Mouse (Mus musculus): Measurements from ENCODE around the gene Nav2.

Gene Nav2

DNA sequence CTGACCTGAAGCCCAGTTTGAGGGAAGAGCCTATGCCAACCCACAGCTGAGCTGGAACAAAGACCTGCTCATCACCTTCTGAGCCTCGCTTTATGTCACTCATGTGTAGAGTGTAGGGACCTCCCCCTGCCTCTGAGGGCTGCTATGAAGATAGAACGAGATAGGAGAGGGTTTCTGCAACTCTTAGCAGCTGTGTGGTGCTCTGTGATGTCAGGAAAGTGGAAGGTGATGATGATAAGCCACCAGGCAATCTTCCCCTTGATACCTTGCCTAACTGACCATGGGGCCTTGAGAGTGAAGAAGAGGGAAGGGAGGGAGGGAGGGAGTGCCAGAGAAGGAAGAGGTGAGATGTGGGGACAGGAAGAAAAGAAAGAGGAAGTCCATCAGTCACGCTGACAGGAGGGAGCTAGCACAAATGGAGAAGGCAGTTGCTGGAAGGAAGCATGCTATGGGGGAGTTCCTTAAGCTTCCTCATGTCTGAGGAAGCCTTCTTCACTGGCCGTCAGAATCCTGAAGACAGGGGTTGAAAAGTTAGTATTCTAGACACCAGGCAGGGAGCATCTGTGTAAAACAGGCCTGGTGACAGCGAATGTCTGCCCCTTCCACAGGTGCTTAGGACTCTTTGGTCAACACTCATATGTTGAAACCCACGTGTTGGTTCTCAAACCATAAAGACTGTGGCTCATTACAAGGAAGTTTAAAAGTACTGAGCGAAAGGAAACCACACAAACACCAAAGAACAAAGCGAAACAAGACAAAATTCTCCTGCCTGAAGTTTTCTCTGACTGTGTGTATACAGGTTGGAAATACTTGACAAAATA is at the start of gene Nav2:
Gene Nav2, plus strand, starts transcription at position 196 of the 821 bp plus-strand sequence.
- in situ Hi-C loops (cut with MboI; ENCODE audit: low pct_unique_long_range_greater_than_20kb in 1 of 2, low sequenced_read_pairs in 2 of 2, unreplicated experiment in 1 of 2), result no loop called here

DNA sequence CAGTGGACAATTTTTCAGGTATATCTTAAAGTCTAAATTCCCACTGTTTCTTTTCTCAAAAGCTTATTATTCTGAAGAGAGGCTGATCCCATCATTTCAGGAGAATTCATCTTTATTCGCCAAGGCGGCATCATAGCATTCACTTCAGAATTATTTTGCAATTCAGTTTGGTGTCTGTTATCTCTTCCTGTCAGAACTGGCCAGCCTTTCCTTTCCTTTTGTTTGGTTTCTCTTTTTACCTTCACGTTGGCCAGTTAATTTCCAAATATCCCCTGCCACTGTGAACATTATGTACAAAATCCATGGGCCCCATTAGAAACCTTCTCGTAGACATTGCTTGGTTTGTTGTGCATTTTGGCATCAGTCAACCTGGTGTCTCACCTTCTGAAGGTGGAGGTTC is 49.2 kb upstream of the Nav2 start:
- in situ Hi-C loops (cut with MboI; ENCODE audit: low pct_unique_long_range_greater_than_20kb in 1 of 2, low sequenced_read_pairs in 2 of 2, unreplicated experiment in 1 of 2), result no loop called here

DNA sequence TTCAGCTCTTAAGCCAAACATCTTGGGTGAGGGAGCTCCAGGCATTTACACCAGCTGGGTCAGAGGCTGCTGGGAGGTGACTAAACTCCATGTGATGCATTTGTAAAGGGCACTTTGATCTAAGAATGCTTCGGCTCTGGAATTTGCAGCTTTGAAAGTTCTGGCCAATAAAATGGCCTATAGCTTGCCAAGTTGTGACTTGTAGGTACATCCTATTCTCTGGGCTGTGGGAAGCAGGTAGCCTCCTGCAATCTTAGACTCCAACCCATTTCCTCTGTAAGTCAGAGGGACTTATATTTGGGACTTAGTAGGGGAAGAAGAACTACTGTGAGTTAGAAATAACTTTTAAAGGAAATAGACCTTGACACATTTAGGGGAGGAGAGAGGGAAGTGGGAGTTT is 47.6 kb upstream of the Nav2 start:
- in situ Hi-C loops (cut with MboI; ENCODE audit: low pct_unique_long_range_greater_than_20kb in 1 of 2, low sequenced_read_pairs in 2 of 2, unreplicated experiment in 1 of 2), result no loop called here

GRCm38 (mm10) chr7:48861796-48862195 is 46.7 kb upstream of the Nav2 start:
- in situ Hi-C loops (cut with MboI; ENCODE audit: low pct_unique_long_range_greater_than_20kb in 1 of 2, low sequenced_read_pairs in 2 of 2, unreplicated experiment in 1 of 2), result no loop called here

DNA sequence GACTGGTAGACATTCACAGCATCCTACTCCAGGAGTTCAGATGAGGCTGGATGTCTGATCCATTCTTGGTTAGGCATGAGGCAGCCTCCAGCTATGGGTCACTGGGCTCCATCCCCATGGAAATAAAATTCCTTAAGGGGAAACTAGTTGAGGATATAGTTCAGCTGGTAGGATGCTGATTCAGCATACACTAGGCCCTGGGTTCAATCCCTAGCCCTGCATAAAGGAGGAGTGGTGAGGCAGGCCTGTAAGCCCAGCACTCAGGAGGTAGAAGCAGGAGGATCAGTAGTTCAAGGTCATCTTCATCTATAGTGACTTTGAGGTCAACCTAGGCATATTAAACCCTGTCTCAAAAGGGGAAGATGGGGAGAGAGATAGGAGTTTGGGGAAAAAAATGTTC is 44.3 kb upstream of the Nav2 start:
- in situ Hi-C loops (cut with MboI; ENCODE audit: low pct_unique_long_range_greater_than_20kb in 1 of 2, low sequenced_read_pairs in 2 of 2, unreplicated experiment in 1 of 2), result no loop called here

DNA sequence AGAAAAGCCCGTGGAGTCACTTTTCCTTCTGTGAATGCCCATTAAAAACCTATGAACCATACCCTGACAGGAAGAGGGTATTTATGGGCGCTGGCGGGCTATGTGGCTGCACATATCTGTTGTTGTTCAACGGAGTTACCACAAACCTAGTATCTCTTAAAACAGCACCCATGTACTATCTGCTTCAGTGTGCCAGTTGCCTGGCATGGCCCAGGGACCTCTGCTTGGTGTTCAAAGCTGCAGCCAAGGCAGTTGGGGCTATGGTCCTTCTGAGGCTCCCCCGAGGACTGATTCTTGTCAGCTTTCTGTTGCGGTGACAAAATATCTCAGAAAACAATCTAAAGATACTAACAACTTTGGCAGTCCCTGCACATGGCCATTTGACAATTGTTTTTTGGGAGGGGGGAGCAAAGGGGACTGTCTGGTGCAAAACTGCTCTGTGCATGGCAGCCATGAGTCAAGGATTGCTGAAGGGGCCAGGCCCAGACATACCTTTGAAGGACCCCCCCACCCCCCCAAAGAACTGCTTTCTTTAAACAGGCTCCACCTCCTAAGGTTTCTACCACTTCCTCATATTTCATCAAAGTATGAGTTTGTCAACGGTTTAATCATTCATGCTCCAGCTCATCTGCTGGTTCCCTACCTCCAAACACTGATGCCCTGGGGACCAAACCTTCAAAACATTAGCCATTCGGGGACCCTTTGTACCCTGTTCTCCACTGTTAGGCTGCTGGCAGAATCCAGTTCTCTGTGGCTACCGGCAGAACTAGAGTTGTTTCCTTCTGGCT is 43.7 kb upstream of the Nav2 start:
- in situ Hi-C loops (cut with MboI; ENCODE audit: low pct_unique_long_range_greater_than_20kb in 1 of 2, low sequenced_read_pairs in 2 of 2, unreplicated experiment in 1 of 2), result no loop called here

DNA sequence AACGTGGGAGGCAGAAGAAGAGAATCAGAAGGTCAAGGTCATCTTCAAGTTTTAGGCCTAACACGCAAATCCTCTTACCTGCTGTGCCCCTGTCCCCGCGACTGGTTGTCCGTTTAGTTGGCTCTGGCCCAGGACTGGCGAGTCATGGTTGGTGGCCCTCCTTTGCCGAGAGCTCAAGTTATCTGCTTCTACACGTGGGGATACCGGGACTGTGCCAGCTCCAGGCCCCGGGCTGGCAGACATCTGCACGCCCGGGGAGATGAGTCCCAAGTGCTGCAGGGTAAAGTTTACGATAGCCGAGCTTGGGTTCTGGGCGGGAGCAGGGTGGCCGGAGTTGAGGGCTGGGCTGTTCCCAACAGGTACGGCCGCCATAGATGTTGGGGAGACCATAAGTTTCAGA is 40.9 kb upstream of the Nav2 start:
- in situ Hi-C loops (cut with MboI; ENCODE audit: low pct_unique_long_range_greater_than_20kb in 1 of 2, low sequenced_read_pairs in 2 of 2, unreplicated experiment in 1 of 2), result no loop called here

GRCm38 (mm10) chr7:48870144-48870543 is 38.4 kb upstream of the Nav2 start:
- in situ Hi-C loops (cut with MboI; ENCODE audit: low pct_unique_long_range_greater_than_20kb in 1 of 2, low sequenced_read_pairs in 2 of 2, unreplicated experiment in 1 of 2), result loop anchor here in 1 of 2 experiments (10.0 kb wide), 1 partner anchor 75 kb away; no protein-coding TSS in a partner anchor

DNA sequence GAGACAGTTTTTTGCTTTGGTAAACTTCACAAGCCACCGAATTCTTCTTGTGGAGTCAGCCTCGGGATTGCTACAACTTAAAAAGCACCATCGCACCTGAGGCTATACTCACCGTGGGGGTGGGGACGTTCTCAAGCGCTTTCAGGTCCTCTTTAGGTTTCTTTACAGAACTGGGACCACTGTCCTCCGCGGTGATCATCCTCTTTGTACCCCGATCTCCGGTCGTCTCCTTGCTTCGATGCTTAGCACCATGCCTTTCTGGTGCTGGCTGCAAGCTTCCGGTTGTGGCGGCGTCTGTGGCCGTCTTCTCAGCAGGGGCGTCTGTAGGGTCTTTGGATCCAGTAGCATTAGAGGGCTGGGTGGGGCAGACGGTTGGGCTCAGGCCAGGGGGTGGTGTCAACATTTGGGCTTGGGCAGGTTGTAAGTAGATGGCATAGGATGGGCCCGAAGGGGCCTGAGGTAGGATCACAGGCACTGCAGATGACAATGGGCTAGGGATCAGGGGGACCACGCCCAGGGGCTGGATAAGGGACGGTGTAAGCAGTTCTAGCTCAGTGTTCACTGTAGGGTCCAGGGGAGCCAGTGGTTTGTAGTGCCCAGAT is 37.8 kb upstream of the Nav2 start:
- in situ Hi-C loops (cut with MboI; ENCODE audit: low pct_unique_long_range_greater_than_20kb in 1 of 2, low sequenced_read_pairs in 2 of 2, unreplicated experiment in 1 of 2), result loop anchor here in 1 of 2 experiments (10.0 kb wide), 1 partner anchor 76 kb away; no protein-coding TSS in a partner anchor

- in situ Hi-C loops (cut with MboI; ENCODE audit: low pct_unique_long_range_greater_than_20kb in 1 of 2, low sequenced_read_pairs in 2 of 2, unreplicated experiment in 1 of 2), result loop anchor here in 1 of 2 experiments (10.0 kb wide), 1 partner anchor 76 kb away; no protein-coding TSS in a partner anchor
Measured at GRCm38 (mm10) chr7:48871292-48871691, 37.2 kb upstream of the Nav2 start.

DNA sequence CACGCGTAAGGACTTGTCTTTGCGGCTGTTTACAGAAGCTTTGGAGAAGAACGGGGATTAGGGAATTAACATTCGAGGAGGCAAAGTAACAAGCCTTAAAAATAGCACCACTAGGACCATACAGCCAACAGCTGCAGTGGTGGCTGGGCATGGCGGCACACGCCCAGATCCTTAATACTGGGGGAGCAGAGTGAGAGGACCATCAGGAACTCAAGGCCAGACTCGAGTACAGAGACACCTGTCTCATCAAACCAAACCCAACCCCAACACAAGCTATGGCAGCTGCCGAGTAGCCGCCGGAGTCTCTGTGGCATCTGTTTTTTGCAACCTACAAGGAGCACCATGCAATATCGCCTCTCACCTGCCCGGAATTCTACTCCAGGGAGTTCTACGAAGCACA is 33.4 kb upstream of the Nav2 start:
- in situ Hi-C loops (cut with MboI; ENCODE audit: low pct_unique_long_range_greater_than_20kb in 1 of 2, low sequenced_read_pairs in 2 of 2, unreplicated experiment in 1 of 2), result loop anchor here in 1 of 2 experiments (5.0 to 10.0 kb wide), 2 partner anchors 80 to 123 kb away; no protein-coding TSS in a partner anchor

DNA sequence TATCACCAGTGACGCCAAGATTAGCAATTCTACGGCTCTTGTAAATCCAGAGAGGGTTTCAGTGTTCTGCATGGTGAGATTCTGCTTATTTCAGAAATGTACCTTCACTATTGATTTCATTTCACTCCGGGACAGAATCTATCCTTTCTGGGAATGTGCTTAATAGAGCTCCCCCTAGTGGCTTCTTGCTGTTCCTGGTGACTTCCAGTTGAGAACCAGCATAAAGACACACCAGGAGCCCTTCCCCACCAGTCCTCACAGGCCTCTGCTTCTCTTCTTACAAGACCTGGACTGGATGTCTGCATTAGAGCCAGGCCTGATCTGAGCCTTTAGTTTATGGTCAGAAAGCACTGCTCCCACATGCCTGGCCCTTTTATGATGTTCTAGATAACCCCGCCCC is 32.0 kb upstream of the Nav2 start:
- in situ Hi-C loops (cut with MboI; ENCODE audit: low pct_unique_long_range_greater_than_20kb in 1 of 2, low sequenced_read_pairs in 2 of 2, unreplicated experiment in 1 of 2), result loop anchor here in 1 of 2 experiments (5.0 to 10.0 kb wide), 2 partner anchors 82 to 124 kb away; no protein-coding TSS in a partner anchor

DNA sequence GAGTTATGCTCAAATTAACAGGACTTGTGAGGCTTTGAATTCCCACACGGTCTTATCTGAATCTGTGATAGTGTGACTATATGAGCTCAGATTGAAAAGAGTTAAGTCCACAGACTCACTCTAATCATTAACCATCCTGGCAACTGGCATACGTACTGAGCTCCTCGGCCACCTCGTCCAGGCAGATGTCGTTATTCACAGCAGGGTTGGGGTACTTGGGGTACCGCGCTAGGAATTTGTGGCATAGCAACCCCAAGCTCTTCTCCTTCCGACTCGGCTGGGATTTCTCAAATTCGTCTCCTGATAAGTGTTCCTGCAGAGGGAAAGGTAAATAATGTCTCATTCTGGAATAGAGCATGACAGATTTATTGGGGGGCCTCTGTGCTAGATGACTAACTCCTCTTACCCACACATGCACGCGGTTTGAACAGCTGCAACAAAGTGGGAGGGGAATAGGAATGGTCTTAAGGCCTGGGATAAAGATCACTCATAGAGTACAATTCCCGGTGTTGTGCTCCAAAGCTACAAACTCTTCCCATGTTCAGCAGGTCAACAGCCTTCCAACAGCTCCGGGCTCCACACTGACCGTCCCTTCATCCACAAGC is 30.6 kb upstream of the Nav2 start:
- in situ Hi-C loops (cut with MboI; ENCODE audit: low pct_unique_long_range_greater_than_20kb in 1 of 2, low sequenced_read_pairs in 2 of 2, unreplicated experiment in 1 of 2), result loop anchor here in 1 of 2 experiments (5.0 to 10.0 kb wide), 2 partner anchors 83 to 126 kb away; no protein-coding TSS in a partner anchor

DNA sequence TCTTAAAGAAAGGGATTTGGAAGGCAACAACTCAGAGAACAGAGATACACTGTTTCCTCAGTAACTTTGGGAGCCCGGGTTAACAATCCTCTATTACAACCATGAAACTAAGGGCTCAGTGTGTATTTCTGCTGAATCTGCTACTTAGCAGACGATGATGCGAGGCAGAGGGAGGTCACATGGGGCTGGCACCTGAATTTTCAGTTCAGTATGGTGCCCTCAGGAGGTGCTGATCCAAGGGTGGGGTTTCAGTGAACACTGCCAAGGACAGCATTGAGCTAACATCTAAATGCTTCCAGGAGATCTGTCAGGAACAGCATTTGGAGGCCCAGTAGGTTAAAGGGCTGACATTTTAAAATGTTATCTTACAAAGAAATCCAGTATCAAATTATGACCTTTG is 28.9 kb upstream of the Nav2 start:
- in situ Hi-C loops (cut with MboI; ENCODE audit: low pct_unique_long_range_greater_than_20kb in 1 of 2, low sequenced_read_pairs in 2 of 2, unreplicated experiment in 1 of 2), result loop anchor here in 1 of 2 experiments (5.0 to 10.0 kb wide), 2 partner anchors 85 to 127 kb away; no protein-coding TSS in a partner anchor

DNA sequence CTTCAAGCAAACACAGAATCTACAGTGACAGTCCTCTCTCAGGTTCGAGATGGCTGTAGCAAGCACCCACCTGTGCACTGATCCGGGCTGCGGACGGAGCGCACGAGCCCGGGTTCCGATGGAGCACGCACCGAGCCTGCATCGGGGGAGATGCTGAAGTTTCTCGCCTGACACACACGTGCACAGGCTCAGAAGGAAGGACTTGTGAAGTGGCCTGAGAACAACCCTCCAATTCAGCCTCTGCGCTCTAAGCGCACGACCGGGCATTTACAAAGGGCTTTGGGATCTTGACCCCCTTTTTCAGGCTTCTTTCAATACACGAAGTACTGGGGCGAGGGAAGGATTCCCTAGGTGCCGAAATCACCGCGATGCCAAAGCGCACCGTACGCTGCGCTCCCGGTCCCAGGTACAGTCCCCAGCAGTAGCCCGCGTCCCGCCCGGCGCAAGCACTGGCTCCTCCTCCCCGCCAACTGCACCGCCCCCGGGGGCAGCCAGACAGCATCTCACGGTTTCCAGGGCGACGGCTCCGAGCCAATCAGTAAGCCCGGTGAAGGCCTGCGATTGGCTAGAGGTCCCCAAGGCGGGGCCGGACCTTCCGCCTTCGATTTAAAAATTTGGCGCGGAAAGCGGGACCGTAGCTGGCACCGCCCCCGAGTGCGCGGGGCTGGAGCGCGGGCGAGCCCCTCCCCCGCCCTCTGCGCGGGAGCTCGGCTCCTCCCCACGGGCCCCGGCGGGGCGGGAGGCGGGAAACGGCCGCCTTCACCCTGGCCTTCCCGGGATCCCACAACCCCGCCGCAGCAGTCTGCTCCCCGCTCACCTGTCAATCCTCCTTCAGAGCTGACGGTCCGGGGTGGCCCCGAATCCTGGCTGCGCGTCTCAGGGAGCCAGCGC is 27.7 kb upstream of the Nav2 start:
- in situ Hi-C loops (cut with MboI; ENCODE audit: low pct_unique_long_range_greater_than_20kb in 1 of 2, low sequenced_read_pairs in 2 of 2, unreplicated experiment in 1 of 2), result no loop called here

GRCm38 (mm10) chr7:48881486-48881885 is 27.0 kb upstream of the Nav2 start, which contains the start of gene E2f8:
TSS of gene E2f8 (minus strand) at chr7:48881596.
- in situ Hi-C loops (cut with MboI; ENCODE audit: low pct_unique_long_range_greater_than_20kb in 1 of 2, low sequenced_read_pairs in 2 of 2, unreplicated experiment in 1 of 2), result no loop called here

DNA sequence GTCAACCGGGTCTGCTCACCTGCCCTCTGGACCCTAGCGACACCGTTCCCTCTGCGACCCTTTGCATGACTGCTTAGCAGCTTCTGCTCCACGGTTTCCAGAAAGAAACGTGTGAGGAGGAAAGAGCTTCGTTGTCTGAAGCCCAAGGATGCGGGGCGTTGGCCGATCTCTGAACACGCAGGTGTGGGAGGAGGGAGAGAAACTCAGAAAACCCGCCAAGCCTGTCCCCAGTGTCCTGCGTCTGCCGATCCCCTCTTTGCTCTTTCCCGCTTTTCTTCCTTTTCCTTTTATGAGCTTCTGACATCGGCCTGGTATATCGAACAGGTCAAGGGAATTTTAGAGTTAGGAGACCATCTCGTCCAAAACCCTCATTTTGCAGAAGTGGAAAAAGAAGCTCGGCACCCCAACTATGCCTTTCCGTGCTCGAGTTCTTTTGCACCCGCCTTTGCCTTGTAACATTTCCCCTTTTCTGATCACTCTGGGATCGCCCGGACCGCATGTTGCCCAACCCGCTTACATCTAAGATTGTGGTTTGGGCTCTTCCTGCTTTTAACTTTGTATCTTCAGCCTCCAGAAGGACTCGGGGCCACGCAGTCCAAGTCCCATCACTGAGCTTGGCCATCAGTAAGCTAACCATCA is 26.4 kb upstream of the Nav2 start:
- in situ Hi-C loops (cut with MboI; ENCODE audit: low pct_unique_long_range_greater_than_20kb in 1 of 2, low sequenced_read_pairs in 2 of 2, unreplicated experiment in 1 of 2), result no loop called here

Measured in mouse embryonic stem cell (cell line).